Mouse (Mus musculus) G1E (cell line): ENCODE results near the gene Dock7.

Experiments
- CTCF ChIP-seq: IDR thresholded peaks from 2 replicates; pipeline ENCODE4 v1.5.1; 2012; ENCODE audit warnings: low read depth, low read length, inconsistent platforms, mixed read lengths
- GATA1 ChIP-seq: IDR thresholded peaks from 2 replicates; pipeline ENCODE4 v1.6.1; 2012; ENCODE audit warnings: borderline replicate concordance, low read length, inconsistent platforms, mixed read lengths

DNA sequence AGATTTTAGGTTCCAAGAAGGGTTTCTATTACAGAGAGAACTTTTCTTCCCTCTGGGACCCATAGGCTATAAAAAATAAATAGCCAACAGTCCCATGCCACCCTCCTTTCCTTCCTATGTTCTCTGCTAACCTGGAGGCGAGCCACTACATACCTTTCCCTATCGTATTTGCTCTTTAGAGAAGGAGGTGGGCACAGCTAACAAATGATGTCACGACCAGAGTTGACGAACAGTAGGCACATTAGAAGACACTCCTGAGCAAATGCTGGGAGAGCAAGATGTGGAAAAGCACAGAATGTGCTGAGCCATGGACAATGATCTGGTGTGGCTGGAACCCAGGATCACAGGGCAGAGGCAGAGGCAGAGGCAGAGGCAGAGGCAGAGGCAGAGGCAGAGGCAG is 30.7 kb upstream of the Dock7 start:
- no peak for TF ChIP-seq GATA1
- TF ChIP-seq CTCF, result no peak
